Mouse (Mus musculus) hindbrain, embryonic 11.5 days (tissue): ENCODE measurements at regions not wholly inside any gene's neighbourhood (a gene's known extent, or its start where the extent isn't known, plus 50 kb on each side); places are given as distances from the start of the nearest gene placed in this dataset.

ENCODE experiments used
- ATAC-seq: fragments of 200-750 bp; cut with Nextera tagmentation; 2 replicates; pipeline ENCODE4 v1.8.0; 2017; ENCODE audit warnings: mild to moderate bottlenecking, moderate TSS enrichment, moderate library complexity; ENCODE audit not compliant: low FRiP score
- DNase-seq: peaks from one replicate; pipeline ENCODE4 v3.0.0-alpha.2; 2015; ENCODE audit warnings: low spot score
- H3K27ac ChIP-seq: fragments of 300-500 bp; sonication (generic); 2 replicates; pipeline ENCODE4 v1.5.1; 2014; ENCODE audit warnings: mild to moderate bottlenecking, low read depth, low read length
- H3K27me3 ChIP-seq: fragments of 300-500 bp; sonication (generic); 2 replicates; pipeline ENCODE4 v1.6.1; 2014; ENCODE audit warnings: mild to moderate bottlenecking, low read length, moderate library complexity, mixed read lengths; ENCODE audit not compliant: control insufficient read depth, insufficient read depth
- H3K36me3 ChIP-seq: fragments of 300-500 bp; sonication (generic); 2 replicates; pipeline ENCODE4 v1.6.1; 2014; ENCODE audit warnings: mild to moderate bottlenecking, low read length, moderate library complexity, mixed read lengths; ENCODE audit not compliant: control insufficient read depth, insufficient read depth
- H3K4me1 ChIP-seq: fragments of 300-500 bp; sonication (generic); replicated peaks from 2 replicates; pipeline ENCODE4 v1.6.1; 2014; ENCODE audit warnings: low read length, mixed read lengths; ENCODE audit not compliant: control insufficient read depth, insufficient read depth
- H3K4me2 ChIP-seq: fragments of 300-500 bp; sonication (generic); replicated peaks from 2 replicates; pipeline ENCODE4 v1.6.1; 2014; ENCODE audit warnings: mild to moderate bottlenecking, low read depth, low read length
- H3K4me3 ChIP-seq: fragments of 300-500 bp; sonication (generic); 2 replicates; pipeline ENCODE4 v1.5.1; 2014; ENCODE audit warnings: low read depth, low read length
- H3K9ac ChIP-seq: fragments of 300-500 bp; sonication (generic); 2 replicates; pipeline ENCODE4 v1.6.1; 2014; ENCODE audit warnings: low read depth, low read length
- H3K9me3 ChIP-seq: fragments of 300-500 bp; sonication (generic); 2 replicates; pipeline ENCODE4 v1.6.1; 2016; ENCODE audit warnings: low read length; ENCODE audit not compliant: control insufficient read depth
- WGBS: fragments of 180-500 bp; shearing (Covaris S2); extraction: QIAGEN DNeasy Blood & Tissue Kit; methylation state at CpG from one replicate; pipeline ENCODE4 v1.1.7; 2014; 5-methylcytosine and 5-hydroxymethylcytosine counted together

- Histone ChIP-seq H3K4me2 (no peak overlapping the region), H3K4me1 (no peaks in the 10 kb centered on the region), H3K27me3 (no peaks in the 10 kb centered on the region), H3K9me3 (no peaks in the 10 kb centered on the region), H3K4me3 (no peak overlapping the region), H3K36me3 (no peaks in the 10 kb centered on the region), H3K27ac (no peak overlapping the region), H3K9ac (no peak overlapping the region)
- ATAC-seq (no peak), DNase-seq (no peak)
- WGBS, result 56% methylated on average over 1 of the region's 1 CpGs
Measured at GRCm38 (mm10) chr14:80169211-80169610, 185.3 kb downstream of the Olfm4 start.

DNA sequence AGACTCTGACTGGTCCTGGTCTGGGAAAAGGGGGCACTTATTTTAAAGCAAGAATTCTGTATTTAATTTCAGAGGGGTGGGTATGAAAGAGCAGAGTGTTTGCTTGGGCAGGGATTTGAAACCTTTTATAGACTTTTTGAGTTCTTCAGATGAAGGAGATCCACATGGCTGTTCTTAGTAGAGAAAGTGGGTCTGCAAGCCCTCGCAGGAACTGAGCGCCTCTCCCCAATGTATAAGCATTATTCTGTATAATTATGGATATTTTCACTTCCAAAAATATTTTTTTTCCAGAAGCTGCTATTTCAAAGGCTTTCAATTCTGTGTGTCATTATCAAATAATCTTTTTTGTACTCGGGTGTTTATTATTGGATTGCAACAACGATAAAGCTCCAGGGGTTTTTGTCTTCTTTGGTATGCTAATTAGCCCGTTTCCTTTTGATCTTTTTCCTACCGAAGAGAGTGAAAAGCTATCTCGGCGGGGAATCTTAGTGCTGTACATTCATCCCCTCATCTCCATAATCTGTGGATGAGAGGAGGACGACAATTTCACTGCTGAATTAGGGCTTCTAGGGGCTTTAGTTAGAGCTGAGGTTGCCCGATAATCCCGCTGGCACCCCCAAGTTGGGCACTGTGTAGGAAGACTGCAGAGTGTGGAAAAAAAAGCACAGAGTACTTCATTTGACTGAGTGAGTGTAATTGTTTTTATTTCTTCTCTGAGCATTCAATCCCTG is 186.7 kb downstream of the Olfm4 start:
- Histone ChIP-seq H3K4me2 (no peak overlapping the region), H3K9ac (no peak overlapping the region), H3K27me3 (no peaks in the 10 kb centered on the region), H3K4me3 (no peak overlapping the region), H3K36me3 (no peaks in the 10 kb centered on the region), H3K27ac (no peak overlapping the region), H3K9me3 (no peaks in the 10 kb centered on the region), H3K4me1 (no peaks in the 10 kb centered on the region)
- 5% methylated on average over 11 of the region's 11 CpGs for WGBS
- DNase-seq (peak; percentile 37), ATAC-seq (peak; percentile 20; the same call in 1 of the 2 replicates)

DNA sequence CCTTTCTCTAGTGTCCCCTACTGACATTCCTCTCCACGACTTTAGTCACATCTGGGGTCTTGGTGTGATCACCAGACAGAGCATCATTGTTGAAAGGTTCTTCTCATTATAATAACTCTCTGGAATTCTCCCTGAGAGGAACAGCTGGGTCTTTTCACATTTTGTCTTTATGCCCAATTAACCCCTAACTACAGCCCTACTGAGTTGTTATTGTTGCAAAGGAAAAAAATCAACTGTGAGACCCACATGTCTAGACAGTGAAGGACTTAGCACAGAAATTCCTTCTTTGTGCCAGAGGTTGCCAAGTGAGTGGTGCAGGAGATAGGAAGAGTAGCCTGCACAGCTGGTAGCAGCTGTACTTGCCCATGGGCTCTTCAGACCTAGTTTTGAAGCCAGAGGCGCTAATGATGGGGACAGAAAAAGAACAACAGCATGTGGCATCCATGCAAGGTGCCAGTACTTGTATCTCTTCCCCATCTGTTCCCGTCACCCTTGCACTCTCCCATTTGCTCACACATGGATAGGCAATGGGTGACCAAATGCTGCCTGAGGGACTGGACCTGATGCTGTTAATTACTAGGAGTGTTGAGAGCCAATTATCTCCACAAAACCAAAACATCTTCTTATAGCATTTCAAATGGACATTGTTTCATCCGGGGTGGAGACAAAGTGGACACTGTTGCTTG is 189.1 kb downstream of the Olfm4 start:
- no peak overlapping the region for H3K9ac ChIP-seq
- H3K4me2 ChIP-seq, result no peak overlapping the region
- no peak overlapping the region for H3K27ac ChIP-seq
- DNase-seq (peak; percentile 30), ATAC-seq (peak; percentile 75)
- no peaks in the 10 kb centered on the region for H3K27me3 ChIP-seq
- no peaks in the 10 kb centered on the region for H3K36me3 ChIP-seq
- H3K9me3 ChIP-seq, result no peaks in the 10 kb centered on the region
- whole genome bisulfite sequencing, result 23% methylated on average over 4 of the region's 4 CpGs
- no peaks in the 10 kb centered on the region for H3K4me1 ChIP-seq
- no peak overlapping the region for H3K4me3 ChIP-seq

- no peak for ATAC-seq
- Histone ChIP-seq H3K36me3 (no peaks in the 10 kb centered on the region), H3K4me2 (no peak overlapping the region), H3K9me3 (no peaks in the 10 kb centered on the region), H3K4me3 (no peak overlapping the region), H3K9ac (no peak overlapping the region), H3K4me1 (no peaks in the 10 kb centered on the region), H3K27me3 (no peaks in the 10 kb centered on the region), H3K27ac (no peak overlapping the region)
- no peak for DNase-seq
- WGBS, result 74% methylated on average over 6 of the region's 6 CpGs
Measured at GRCm38 (mm10) chr14:80176464-80176863, 192.6 kb downstream of the Olfm4 start.

DNA sequence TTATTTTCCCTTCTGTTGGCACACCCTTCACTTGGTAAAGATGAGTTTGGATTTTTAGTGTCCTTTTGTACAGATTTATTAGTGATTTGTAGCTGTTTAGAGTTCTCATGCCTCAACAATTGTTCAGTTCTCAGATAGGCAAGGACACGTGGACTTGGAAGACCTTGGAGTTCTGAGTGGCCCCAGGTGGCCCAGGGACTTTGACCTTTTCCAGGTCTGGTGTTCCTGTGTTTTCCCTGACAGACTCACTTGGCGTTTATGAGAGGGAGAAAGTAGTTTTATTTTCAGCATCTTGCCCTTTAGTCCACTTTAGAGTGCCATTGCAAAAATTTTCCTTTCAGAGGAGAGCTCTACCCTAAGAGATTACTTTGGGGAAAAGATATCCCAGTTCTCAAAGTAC is 211.2 kb downstream of the Olfm4 start:
- DNase-seq (no peak), ATAC-seq (no peak)
- no peaks in the 10 kb centered on the region for H3K36me3 ChIP-seq
- no peak overlapping the region for H3K4me2 ChIP-seq
- no peak overlapping the region for H3K4me3 ChIP-seq
- H3K9me3 ChIP-seq, result no peaks in the 10 kb centered on the region
- WGBS, result 50% methylated on average over 2 of the region's 2 CpGs
- H3K9ac ChIP-seq, result no peak overlapping the region
- H3K27me3 ChIP-seq, result no peaks in the 10 kb centered on the region
- no peak overlapping the region for H3K27ac ChIP-seq
- H3K4me1 ChIP-seq, result no peaks in the 10 kb centered on the region

DNA sequence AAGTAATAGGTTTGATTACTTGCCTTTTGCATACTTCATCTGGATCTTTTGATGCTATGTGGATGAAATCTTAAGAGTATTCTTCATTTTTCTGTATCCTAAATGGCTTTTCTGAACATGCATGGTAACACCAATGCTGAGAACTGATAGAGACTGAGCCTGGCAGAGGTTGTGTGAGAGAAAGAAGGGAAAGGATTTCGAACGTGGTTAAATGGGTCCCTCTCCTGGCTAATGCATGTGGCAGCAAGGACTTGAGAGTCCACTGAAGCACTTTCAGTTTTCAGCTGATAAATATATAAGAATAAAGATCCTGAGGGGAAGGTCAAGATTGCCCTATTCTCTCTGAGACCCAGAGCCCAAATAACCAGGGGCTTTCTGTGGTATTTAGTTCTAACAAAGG is 229.0 kb downstream of the Olfm4 start:
- no peaks in the 10 kb centered on the region for H3K36me3 ChIP-seq
- H3K4me1 ChIP-seq, result no peaks in the 10 kb centered on the region
- H3K9me3 ChIP-seq, result no peaks in the 10 kb centered on the region
- no peak overlapping the region for H3K9ac ChIP-seq
- peak; percentile 71; the same call in 1 of the 2 replicates for ATAC-seq
- H3K4me2 ChIP-seq, result no peak overlapping the region
- no peak overlapping the region for H3K27ac ChIP-seq
- peak; percentile 46 for DNase-seq
- no peaks in the 10 kb centered on the region for H3K27me3 ChIP-seq
- WGBS, result 25% methylated on average over 2 of the region's 2 CpGs
- H3K4me3 ChIP-seq, result no peak overlapping the region

DNA sequence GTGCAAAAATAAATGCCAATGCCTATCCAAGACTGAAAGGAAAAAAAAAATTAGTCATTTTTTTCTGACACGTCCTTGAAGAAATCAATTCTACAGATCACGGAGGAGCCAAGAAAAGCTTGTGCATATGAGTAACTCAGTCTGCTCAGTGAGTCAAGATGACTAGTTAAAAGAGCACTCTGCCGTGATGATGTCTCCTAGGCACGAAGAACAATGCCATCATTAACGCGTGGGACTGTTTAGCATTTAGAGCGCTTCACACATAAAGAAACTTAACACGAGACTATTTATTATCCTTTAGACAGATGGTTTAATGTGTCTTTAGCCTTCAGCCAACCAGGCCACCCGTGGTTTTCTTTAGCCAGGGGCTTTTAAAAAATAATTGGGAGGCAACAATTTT is 229.8 kb downstream of the Olfm4 start:
- whole genome bisulfite sequencing, result 56% methylated on average over 9 of the region's 9 CpGs
- no peak for DNase-seq
- H3K4me1 ChIP-seq, result no peaks in the 10 kb centered on the region
- H3K4me2 ChIP-seq, result no peak overlapping the region
- no peak overlapping the region for H3K4me3 ChIP-seq
- no peaks in the 10 kb centered on the region for H3K9me3 ChIP-seq
- ATAC-seq, result no peak
- H3K36me3 ChIP-seq, result no peaks in the 10 kb centered on the region
- no peak overlapping the region for H3K9ac ChIP-seq
- no peak overlapping the region for H3K27ac ChIP-seq
- H3K27me3 ChIP-seq, result no peaks in the 10 kb centered on the region

DNA sequence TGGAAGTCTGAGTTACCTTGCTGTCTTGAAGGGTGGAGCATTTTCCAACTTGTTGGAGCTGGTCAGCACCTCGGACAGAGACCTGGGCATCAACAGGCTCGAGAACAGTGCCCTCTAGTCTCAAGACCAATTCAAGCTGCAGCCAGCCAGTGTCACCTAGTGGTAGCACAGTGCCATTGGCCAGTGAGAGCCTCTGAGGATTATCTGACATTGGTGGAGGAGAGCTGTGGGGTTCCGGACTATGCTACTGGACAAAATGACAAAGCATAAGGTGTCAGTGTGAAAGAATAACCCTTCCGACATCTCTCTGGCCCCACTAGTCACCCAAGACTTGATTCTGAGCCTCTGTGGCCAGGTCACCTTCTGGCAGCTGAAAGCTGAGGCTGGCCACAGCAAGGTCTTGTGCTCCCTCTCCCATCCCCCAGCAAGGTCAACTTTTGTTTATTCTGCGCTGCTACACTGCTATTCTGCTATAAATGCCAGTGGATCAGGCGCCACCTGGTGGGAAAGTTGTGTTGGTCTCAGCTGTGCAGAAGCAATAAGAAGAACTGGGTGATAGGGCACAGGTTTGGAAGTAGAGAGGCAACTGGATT is 232.2 kb downstream of the Olfm4 start:
- Histone ChIP-seq H3K4me1 (no peaks in the 10 kb centered on the region), H3K4me3 (no peak overlapping the region), H3K9ac (no peak overlapping the region), H3K36me3 (no peaks in the 10 kb centered on the region), H3K27ac (no peak overlapping the region), H3K9me3 (no peaks in the 10 kb centered on the region), H3K4me2 (no peak overlapping the region), H3K27me3 (no peaks in the 10 kb centered on the region)
- peak; percentile 75 for DNase-seq
- peak; percentile 62 for ATAC-seq
- WGBS, result 14% methylated on average over 6 of the region's 6 CpGs

- Histone ChIP-seq H3K4me3 (no peak overlapping the region), H3K4me2 (no peak overlapping the region), H3K9me3 (no peaks in the 10 kb centered on the region), H3K36me3 (no peaks in the 10 kb centered on the region), H3K27me3 (no peaks in the 10 kb centered on the region), H3K9ac (no peak overlapping the region), H3K27ac (no peak overlapping the region), H3K4me1 (no peaks in the 10 kb centered on the region)
- WGBS, result 93% methylated on average over 3 of the region's 3 CpGs
- no peak for DNase-seq
- ATAC-seq, result no peak
Measured at GRCm38 (mm10) chr14:80232066-80232465, 248.2 kb downstream of the Olfm4 start.
